Mouse (Mus musculus): Measurements from ENCODE around the gene Sytl3.
"Not testable (repeated sequence)": the region's sequence is repeated elsewhere in the genome, so short reads cannot be mapped to it uniquely, and the experiment has no call there.

GRCm38 (mm10) chr17:6656471-6656870, 2.4 kb upstream of the Sytl3 start:
- not testable (repeated sequence) for TF ChIP-seq CTCF (IDR thresholded peaks at IDR 0.05; ENCODE audit: insufficient read depth, low read length); POLR2A (IDR thresholded peaks at IDR 0.05; ENCODE audit: borderline replicate concordance, extremely low read depth, low read depth, low read length)

All from lung, adult 2 months (tissue).